Mouse (Mus musculus) forebrain, embryonic 14.5 days (tissue): ENCODE results near the gene Slc1a2. TPM values are rescaled to one million over a fixed set of nuclear protein-coding genes. Genes with fewer than 3 reads are reported as not detected.

Experiments used
- ATAC-seq: fragments of 200-750 bp; cut with Nextera tagmentation; 2 replicates; pipeline ENCODE4 v1.8.0; 2017; ENCODE audit warnings: mild to moderate bottlenecking, moderate library complexity
- DNase-seq: peaks from one replicate; pipeline ENCODE4 v3.0.0-alpha.2; 2015; ENCODE audit warnings: low spot score
- H3K27ac ChIP-seq: fragments of 300-500 bp; sonication (generic); 2 replicates; pipeline ENCODE4 v1.5.1; 2014; ENCODE audit warnings: low read depth, mild to moderate bottlenecking, control low read depth, low read length, moderate library complexity
- H3K27me3 ChIP-seq: fragments of 300-500 bp; sonication (generic); replicated peaks from 2 replicates; pipeline ENCODE4 v1.6.1; 2014; ENCODE audit warnings: low read length, control low read depth, mixed read lengths; ENCODE audit not compliant: control insufficient read depth, insufficient read depth
- H3K36me3 ChIP-seq: fragments of 300-500 bp; sonication (generic); 2 replicates; pipeline ENCODE4 v1.6.1; 2014; ENCODE audit warnings: low read length, control low read depth; ENCODE audit not compliant: control insufficient read depth, insufficient read depth
- H3K4me1 ChIP-seq: fragments of 300-500 bp; sonication (generic); 2 replicates; pipeline ENCODE4 v1.6.1; 2014; ENCODE audit warnings: antibody characterized with exemption, low read length, control low read depth; ENCODE audit not compliant: control insufficient read depth, insufficient read depth
- H3K4me2 ChIP-seq: fragments of 300-500 bp; sonication (generic); 2 replicates; pipeline ENCODE4 v1.6.1; 2014; ENCODE audit warnings: mild to moderate bottlenecking, control low read depth, low read length
- H3K4me3 ChIP-seq: fragments of 300-500 bp; sonication (generic); 2 replicates; pipeline ENCODE4 v1.5.1; 2014; ENCODE audit warnings: low read depth, low read length, control low read depth
- H3K9ac ChIP-seq: fragments of 300-500 bp; sonication (generic); 2 replicates; pipeline ENCODE4 v1.6.1; 2014; ENCODE audit warnings: mild to moderate bottlenecking, low read length, control low read depth, moderate library complexity
- H3K9me3 ChIP-seq: fragments of 300-500 bp; sonication (generic); replicated peaks from 2 replicates; pipeline ENCODE4 v1.6.1; 2016; ENCODE audit warnings: low read length, control low read depth, mixed read lengths; ENCODE audit not compliant: control insufficient read depth
- WGBS: fragments of 180-500 bp; shearing (Covaris S2); extraction: QIAGEN DNeasy Blood & Tissue Kit; methylation state at CpG from one replicate; pipeline ENCODE4 v1.1.7; 2014; 5-methylcytosine and 5-hydroxymethylcytosine counted together
- polyA plus RNA-seq: library from polyadenylated mRNA; unstranded; fragments of >200 nt; fragmentation: Nextera tagmentation; extraction: Ambion mirVana; gene quantifications from 2 replicates; pipeline ENCODE4 v1.2.1, GENCODE M21; 2014

The Slc1a2 gene
- polyA plus RNA-seq, 1 experiment from 2014 or later, result 12.0 TPM

DNA sequence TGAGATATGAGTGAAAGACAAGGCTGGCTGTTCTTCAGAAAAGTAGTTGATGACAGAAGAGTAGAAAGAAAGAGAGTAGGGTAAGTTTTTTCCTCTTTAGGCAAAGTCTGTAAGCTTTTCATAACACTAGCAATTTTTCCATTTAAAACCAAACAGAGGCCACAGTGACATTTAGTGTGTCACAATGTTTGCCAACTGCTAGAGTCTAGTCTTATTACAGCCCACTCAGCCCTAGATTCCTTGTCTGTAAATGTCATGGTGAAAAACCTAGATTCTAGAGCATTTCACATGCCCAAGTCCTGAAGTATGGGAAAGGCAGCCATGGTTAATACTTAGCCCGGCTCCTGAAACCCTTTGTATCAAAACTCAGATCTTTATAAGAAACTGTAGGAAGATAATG, 112.8 kb downstream of the Slc1a2 start:
- Histone ChIP-seq H3K36me3 (no peaks in the 10 kb centered on the region), H3K9ac (no peak overlapping the region), H3K4me2 (no peak overlapping the region), H3K4me1 (no peaks in the 10 kb centered on the region), H3K27me3 (no peaks in the 10 kb centered on the region), H3K4me3 (no peak overlapping the region), H3K27ac (no peak overlapping the region), H3K9me3 (no peaks in the 10 kb centered on the region)
- WGBS, result 100% methylated on average over 1 of the region's 1 CpGs
- no peak for DNase-seq
- ATAC-seq, result no peak

DNA sequence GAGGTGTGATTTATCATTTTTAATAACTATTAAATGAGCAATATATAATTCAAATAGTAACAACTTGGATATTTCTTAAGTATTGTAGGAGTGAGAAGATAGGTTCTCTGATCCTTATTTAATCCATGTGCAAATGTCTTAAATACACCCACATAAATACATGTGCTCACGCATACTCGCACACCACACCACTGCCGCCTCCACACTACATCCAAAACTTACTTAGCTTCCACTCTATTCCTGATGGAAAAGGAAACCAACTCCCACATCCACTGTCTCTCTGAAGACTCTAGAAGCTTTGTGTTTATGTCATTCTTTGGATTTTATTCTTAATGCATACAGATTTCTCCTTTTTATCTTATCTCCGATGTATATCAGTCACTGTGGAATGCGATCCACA, 113.8 kb downstream of the Slc1a2 start:
- no peaks in the 10 kb centered on the region for H3K4me1 ChIP-seq
- 98% methylated on average over 5 of the region's 5 CpGs for WGBS
- no peak overlapping the region for H3K4me2 ChIP-seq
- DNase-seq (no peak), ATAC-seq (no peak)
- H3K36me3 ChIP-seq, result no peaks in the 10 kb centered on the region
- no peak overlapping the region for H3K4me3 ChIP-seq
- no peaks in the 10 kb centered on the region for H3K9me3 ChIP-seq
- H3K27me3 ChIP-seq, result no peaks in the 10 kb centered on the region
- H3K27ac ChIP-seq, result no peak overlapping the region
- no peak overlapping the region for H3K9ac ChIP-seq

DNA sequence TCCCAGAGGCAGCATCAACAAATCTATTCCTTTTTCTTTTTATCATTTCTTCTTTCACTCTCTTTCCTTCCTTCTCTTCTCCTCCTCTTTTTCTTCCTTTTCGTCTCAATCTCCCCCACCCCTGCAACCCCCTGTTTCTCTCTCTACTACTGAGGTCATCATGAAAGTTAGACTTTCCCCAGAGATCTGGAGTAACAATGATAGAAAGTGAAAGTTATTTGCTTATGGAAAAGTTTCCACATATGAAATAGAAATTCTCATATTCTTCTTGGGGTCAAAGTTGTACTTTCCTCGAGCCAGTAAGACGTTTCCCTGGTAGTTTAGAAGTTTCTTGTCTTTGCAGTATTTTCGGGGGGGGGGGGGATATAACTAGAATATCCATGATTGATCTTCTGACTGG, 116.2 kb downstream of the Slc1a2 start:
- Histone ChIP-seq H3K27me3 (no peaks in the 10 kb centered on the region), H3K27ac (no peak overlapping the region), H3K9me3 (no peaks in the 10 kb centered on the region), H3K36me3 (0 out of 2 replicates have a peak, but pooled peaks cover 2% of the 10 kb centered on the region), H3K9ac (no peak overlapping the region), H3K4me3 (no peak overlapping the region), H3K4me1 (no peaks in the 10 kb centered on the region), H3K4me2 (no peak overlapping the region)
- DNase-seq (no peak), ATAC-seq (no peak)
- WGBS, result 80% methylated on average over 4 of the region's 4 CpGs

DNA sequence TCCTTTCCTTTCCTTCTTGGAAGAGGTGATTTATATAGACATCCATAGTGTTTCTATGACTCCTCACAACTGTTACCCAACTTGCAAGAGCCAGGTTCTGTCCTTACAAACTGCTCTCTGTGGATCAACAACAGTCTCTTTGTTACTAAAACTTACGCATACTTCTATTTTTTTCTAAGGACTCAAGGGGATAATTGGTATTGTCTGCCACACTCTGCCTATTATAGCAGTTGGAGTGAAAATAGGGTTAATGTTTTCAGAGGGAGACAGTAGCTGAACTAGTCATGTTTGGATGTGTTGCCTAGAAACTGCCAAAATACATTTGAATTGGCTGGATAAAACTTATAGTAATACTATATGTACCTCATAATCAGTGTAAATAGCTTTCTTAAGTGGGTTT, 117.1 kb downstream of the Slc1a2 start:
- no peak overlapping the region for H3K9ac ChIP-seq
- no peak overlapping the region for H3K4me3 ChIP-seq
- H3K4me1 ChIP-seq, result no peaks in the 10 kb centered on the region
- 41% methylated on average over 1 of the region's 1 CpGs for WGBS
- H3K4me2 ChIP-seq, result no peak overlapping the region
- no peaks in the 10 kb centered on the region for H3K9me3 ChIP-seq
- H3K36me3 ChIP-seq, result 0 out of 2 replicates have a peak, but pooled peaks cover 2% of the 10 kb centered on the region
- H3K27ac ChIP-seq, result no peak overlapping the region
- ATAC-seq (no peak), DNase-seq (no peak)
- no peaks in the 10 kb centered on the region for H3K27me3 ChIP-seq

DNA sequence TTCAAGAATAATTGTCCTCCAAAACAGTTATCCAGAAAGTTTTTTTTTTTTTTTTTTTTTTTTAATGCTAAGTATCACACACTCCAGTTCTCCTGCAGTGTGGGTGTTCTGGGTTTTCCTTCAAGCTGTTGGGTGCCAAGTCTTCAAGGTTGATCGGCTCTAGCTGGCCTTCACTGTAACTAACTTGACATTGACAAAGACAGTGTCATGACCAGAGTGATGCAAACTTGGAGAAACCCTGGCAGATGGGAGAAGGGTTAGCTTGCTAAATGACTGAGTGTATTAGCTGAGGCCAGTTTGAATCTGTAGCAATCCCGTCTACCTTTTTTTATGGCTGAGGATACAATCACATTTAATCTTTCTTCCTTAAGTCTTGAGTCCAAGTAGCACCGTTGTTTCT, 119.7 kb downstream of the Slc1a2 start:
- Histone ChIP-seq H3K4me1 (no peaks in the 10 kb centered on the region), H3K9ac (no peak overlapping the region), H3K4me3 (no peak overlapping the region), H3K9me3 (no peaks in the 10 kb centered on the region), H3K27me3 (no peaks in the 10 kb centered on the region), H3K4me2 (no peak overlapping the region), H3K36me3 (0 out of 2 replicates have a peak, but pooled peaks cover 2% of the 10 kb centered on the region), H3K27ac (no peak overlapping the region)
- WGBS, result 96% methylated on average over 3 of the region's 3 CpGs
- DNase-seq, result no peak
- no peak for ATAC-seq

DNA sequence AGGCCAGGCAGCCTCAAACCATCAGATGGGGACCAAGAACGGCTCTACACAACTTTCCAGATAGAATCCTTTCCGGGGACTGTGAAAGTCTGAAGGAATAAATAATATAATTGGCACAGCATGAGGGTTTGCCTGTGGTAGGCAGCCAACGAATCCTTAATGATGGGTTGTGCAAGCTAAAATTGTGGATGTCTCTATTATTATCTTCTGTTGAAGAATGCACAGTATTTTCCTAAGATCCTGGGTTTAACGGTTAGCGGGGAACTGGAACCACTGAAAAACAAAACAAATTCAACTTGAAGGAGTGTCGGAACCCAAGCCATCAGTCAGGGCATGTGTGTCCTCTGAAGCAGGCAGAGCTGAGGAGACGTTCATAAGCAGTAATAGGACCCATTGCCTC, 124.3 kb downstream of the Slc1a2 start:
- H3K9me3 ChIP-seq, result no peaks in the 10 kb centered on the region
- H3K27me3 ChIP-seq, result no peaks in the 10 kb centered on the region
- H3K4me3 ChIP-seq, result no peak overlapping the region
- no peak overlapping the region for H3K9ac ChIP-seq
- ATAC-seq (no peak), DNase-seq (no peak)
- H3K4me1 ChIP-seq, result no peaks in the 10 kb centered on the region
- 75% methylated on average over 7 of the region's 7 CpGs for WGBS
- H3K4me2 ChIP-seq, result no peak overlapping the region
- no peaks in the 10 kb centered on the region for H3K36me3 ChIP-seq
- H3K27ac ChIP-seq, result no peak overlapping the region

DNA sequence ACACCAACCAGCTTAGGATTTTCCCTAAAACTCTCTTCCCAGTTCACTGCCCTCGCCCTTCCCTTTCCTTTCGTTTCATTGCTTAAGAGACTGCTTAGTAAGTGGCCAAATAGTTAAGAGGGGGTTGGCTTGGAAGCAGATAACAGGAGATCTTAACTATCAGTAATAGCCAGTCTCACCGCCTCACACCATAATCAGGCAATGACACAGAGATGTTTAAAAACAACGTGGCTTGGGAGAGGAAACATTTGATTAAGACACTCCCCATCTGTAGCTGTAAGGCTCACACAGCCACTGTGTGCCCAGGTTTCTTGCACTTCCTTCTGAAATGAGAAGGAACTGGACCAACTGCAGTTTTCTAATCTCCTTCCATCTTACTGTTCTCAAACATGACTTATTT, 127.2 kb downstream of the Slc1a2 start:
- Histone ChIP-seq H3K4me3 (no peak overlapping the region), H3K4me2 (no peak overlapping the region), H3K36me3 (no peaks in the 10 kb centered on the region), H3K9me3 (no peaks in the 10 kb centered on the region), H3K9ac (no peak overlapping the region), H3K4me1 (no peaks in the 10 kb centered on the region), H3K27me3 (no peaks in the 10 kb centered on the region), H3K27ac (no peak overlapping the region)
- ATAC-seq, result no peak
- WGBS, result 82% methylated on average over 4 of the region's 4 CpGs
- no peak for DNase-seq

DNA sequence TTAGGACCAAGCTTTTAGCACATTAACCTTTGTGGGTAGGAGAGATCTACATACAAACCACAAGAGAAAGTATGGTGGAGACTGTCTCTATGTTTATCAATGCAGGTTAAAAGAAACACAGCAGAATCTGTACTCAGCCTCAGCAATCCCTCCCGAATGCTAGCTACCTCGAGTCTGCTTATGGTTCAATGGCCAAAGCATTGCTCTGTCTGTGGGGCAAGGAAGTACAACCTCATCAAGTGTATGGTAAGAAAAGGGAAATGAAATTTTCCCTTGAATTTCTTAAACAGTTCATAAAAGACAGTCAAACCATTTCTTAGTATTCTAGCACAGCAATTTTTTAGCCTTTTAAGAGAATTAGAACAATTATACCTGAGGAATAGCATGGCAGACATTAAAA, 133.2 kb downstream of the Slc1a2 start:
- H3K4me2 ChIP-seq, result no peak overlapping the region
- H3K36me3 ChIP-seq, result no peaks in the 10 kb centered on the region
- H3K4me3 ChIP-seq, result no peak overlapping the region
- WGBS, result 84% methylated on average over 2 of the region's 2 CpGs
- no peak overlapping the region for H3K27ac ChIP-seq
- DNase-seq (no peak), ATAC-seq (no peak)
- H3K9me3 ChIP-seq, result no peaks in the 10 kb centered on the region
- no peak overlapping the region for H3K9ac ChIP-seq
- no peaks in the 10 kb centered on the region for H3K4me1 ChIP-seq
- H3K27me3 ChIP-seq, result no peaks in the 10 kb centered on the region

DNA sequence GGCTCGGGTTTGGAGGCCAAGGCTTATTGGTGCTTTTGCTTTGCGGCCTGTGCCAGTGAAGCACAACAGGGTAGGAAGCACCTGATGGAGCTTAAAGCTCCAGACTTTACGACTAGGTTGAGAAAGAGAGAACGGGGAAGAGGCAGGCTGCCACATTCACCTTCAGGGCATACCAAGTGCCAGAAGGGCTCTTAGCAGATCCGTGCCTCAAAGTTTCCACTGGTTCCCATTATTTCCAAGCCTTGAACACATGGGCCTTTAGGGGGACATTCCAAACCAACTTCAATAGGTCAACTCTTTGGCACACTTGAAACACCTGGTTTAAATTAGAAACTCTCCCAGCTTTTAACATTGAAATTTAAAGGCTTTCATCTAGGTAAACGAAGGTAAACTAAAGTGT, 134.3 kb downstream of the Slc1a2 start:
- WGBS, result 90% methylated on average over 6 of the region's 6 CpGs
- H3K27ac ChIP-seq, result no peak overlapping the region
- no peaks in the 10 kb centered on the region for H3K9me3 ChIP-seq
- no peak overlapping the region for H3K4me2 ChIP-seq
- no peaks in the 10 kb centered on the region for H3K27me3 ChIP-seq
- no peak overlapping the region for H3K9ac ChIP-seq
- no peak overlapping the region for H3K4me3 ChIP-seq
- no peaks in the 10 kb centered on the region for H3K4me1 ChIP-seq
- DNase-seq (no peak), ATAC-seq (no peak)
- no peaks in the 10 kb centered on the region for H3K36me3 ChIP-seq
